Mouse (Mus musculus) forebrain, embryonic 10.5 days (tissue): ENCODE data around the gene Klhdc3. TPM values are rescaled to one million over a fixed set of nuclear protein-coding genes. Genes with fewer than 3 reads are reported as not detected.

Experiments
- DNase-seq: peaks from one replicate; pipeline ENCODE4 v3.0.0-alpha.2; 2017; ENCODE audit warnings: low spot score; ENCODE audit errors: extremely low spot score
- H3K27ac ChIP-seq: fragments of 300-500 bp; sonication (generic); 2 replicates; pipeline ENCODE4 v1.5.1; 2016; ENCODE audit warnings: mild to moderate bottlenecking
- H3K27me3 ChIP-seq: fragments of 300-500 bp; sonication (generic); 2 replicates; pipeline ENCODE4 v1.6.1; 2016; ENCODE audit warnings: mild to moderate bottlenecking; ENCODE audit not compliant: poor library complexity, severe bottlenecking
- H3K36me3 ChIP-seq: fragments of 300-500 bp; sonication (generic); replicated peaks from 2 replicates; pipeline ENCODE4 v1.6.1; 2016; ENCODE audit warnings: mild to moderate bottlenecking, moderate library complexity
- H3K4me1 ChIP-seq: fragments of 300-500 bp; sonication (generic); 2 replicates; pipeline ENCODE4 v1.6.1; 2016
- H3K4me3 ChIP-seq: fragments of 300-500 bp; sonication (generic); 2 replicates; pipeline ENCODE4 v1.5.1; 2016; ENCODE audit warnings: mild to moderate bottlenecking, moderate library complexity
- H3K9me3 ChIP-seq: fragments of 300-500 bp; sonication (generic); 2 replicates; pipeline ENCODE4 v1.6.1; 2016; ENCODE audit warnings: mild to moderate bottlenecking, moderate library complexity
- WGBS: fragments of 180-500 bp; shearing (Covaris S2); methylation state at CpG from one replicate; pipeline ENCODE4 v1.1.7; 2016; 5-methylcytosine and 5-hydroxymethylcytosine counted together
- polyA plus RNA-seq: library from polyadenylated mRNA; unstranded; fragments of >200 nt; fragmentation: Nextera tagmentation; extraction: Ambion mirVana; gene quantifications from 2 replicates; pipeline ENCODE4 v1.2.1, GENCODE M21; 2016

Gene Klhdc3
- polyA plus RNA-seq, 1 experiment from 2014 or later = 132 TPM

DNA sequence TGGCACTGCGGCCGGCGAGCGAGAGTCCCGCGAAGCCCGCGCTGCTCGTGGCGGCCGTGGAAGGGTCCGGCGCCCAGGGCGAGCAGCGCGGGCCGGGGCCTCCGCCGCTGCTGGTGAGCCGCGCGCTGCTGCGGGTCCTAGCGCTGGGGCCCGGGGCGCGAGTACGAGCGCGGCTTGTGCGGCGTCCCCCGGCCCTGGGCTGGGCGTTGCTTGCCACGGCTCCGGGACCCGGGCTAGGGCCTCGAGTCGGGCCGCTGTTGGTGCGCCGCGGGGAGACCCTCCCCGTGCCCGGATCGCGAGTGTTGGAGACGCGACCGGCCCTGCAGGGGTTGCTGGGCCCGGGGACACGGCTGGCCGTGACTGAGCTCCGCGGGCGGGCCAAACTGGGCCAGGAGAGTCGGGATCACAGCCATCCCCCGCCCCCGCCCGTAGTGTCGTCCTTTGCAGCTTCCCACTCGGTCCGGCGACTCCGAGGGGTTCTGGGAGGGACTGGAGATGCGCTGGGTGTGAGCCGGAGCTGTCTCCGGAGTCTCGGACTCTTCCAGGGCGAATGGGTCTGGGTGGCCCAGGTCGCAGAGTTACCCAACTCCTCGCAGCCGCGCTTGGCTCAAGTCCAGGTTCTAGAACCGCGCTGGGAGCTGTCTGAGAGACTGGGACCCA is 31.0 kb upstream of the Klhdc3 start:
- under 1% methylated on average over 76 of the region's 76 CpGs for WGBS
- no peak for DNase-seq
- Histone ChIP-seq H3K9me3 (no peaks in the 10 kb centered on the region), H3K27me3 (no peaks in the 10 kb centered on the region), H3K36me3 (peaks cover 38% of the 10 kb centered on the region), H3K27ac (peak overlapping the region; percentile 87), H3K4me3 (peak overlapping the region; percentile 97), H3K4me1 (peaks cover 30% of the 10 kb centered on the region)

DNA sequence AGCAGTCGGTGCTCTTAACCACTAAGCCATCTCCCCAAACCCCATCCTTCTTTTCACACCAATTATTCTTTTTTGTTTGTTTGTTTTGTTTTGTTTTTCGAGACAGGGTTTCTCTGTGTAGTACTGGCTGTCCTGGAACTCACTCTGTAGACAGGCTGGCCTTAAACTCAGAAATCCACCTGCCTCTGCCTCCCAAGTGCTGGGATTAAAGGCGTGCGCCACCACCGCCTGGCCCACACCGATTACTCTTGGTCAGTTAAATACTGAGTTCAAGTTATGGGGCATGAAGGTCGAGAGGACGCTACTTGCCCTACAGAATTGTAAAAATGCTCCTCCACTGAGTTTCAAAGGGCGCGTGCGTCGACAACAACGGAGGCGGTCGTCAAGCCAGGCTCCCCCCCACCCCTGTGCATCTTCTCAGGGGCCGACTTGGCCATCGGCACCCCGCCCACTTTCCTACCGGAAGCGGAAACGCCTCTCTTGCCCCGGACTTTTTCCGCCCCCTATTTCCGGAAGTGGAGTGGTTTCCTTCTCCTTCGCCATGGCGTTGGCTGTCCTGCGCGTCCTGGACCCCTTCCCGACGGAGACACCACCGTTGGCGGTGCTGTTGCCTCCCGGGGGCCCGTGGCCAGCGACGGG is 30.4 kb upstream of the Klhdc3 start, which contains the start of gene Pex6:
TSS of gene Pex6 (plus strand) at position 505 of the 639 bp plus-strand sequence.
- peaks cover 37% of the 10 kb centered on the region for H3K4me1 ChIP-seq
- peaks cover 32% of the 10 kb centered on the region for H3K36me3 ChIP-seq
- H3K27ac ChIP-seq = peak within 1 kb of the TSS; percentile 87

DNA sequence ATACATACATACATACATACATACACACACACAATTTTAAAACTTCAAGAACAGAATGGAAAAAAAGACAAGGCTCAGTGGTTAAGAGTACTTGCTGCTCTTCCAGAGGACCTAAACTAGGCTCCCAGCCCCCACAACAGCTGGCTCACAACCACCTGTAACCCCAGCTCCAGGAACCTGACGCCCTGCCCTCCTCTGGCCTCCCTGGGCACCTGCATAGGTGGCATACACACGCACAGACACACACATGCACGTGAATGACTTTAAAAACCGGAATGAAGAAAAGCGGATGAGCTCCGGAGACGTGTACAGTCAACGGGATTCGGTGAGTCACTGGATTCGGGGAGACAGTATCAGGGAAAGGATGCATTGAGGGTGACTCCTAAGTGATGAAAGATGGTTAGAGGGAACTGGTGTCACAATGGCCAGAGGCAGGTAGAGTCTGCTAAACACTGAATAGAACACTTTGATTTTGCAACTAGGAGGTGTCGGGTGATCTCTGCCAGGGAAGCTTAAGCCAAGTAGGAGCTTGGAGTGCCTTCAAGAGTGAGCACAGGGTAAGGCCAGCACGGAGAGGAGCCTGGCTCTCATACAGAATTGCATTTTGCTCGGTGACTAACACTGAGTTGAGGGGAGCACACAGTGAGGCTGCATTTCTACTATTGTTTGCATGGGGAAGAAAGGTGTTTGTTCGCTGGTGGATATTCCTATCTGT is 25.8 kb upstream of the Klhdc3 start:
- Histone ChIP-seq H3K36me3 (peaks cover 8% of the 10 kb centered on the region), H3K4me3 (peak overlapping the region; percentile 94; the same call in 1 of the 2 replicates), H3K4me1 (peaks cover 57% of the 10 kb centered on the region), H3K9me3 (no peaks in the 10 kb centered on the region), H3K27me3 (no peaks in the 10 kb centered on the region), H3K27ac (no peak overlapping the region)
- DNase-seq = no peak
- WGBS = 93% methylated on average over 14 of the region's 14 CpGs

More for the DNA sequence above, 30.4 kb upstream of the Klhdc3 start, which contains the start of gene Pex6:
- Histone ChIP-seq H3K4me3 (peak within 1 kb of the TSS; percentile 97), H3K27me3 (no peaks in the 10 kb centered on the region), H3K9me3 (no peaks in the 10 kb centered on the region)
- 7% methylated on average over 36 of the region's 36 CpGs for WGBS
- peak; percentile 94 for DNase-seq

DNA sequence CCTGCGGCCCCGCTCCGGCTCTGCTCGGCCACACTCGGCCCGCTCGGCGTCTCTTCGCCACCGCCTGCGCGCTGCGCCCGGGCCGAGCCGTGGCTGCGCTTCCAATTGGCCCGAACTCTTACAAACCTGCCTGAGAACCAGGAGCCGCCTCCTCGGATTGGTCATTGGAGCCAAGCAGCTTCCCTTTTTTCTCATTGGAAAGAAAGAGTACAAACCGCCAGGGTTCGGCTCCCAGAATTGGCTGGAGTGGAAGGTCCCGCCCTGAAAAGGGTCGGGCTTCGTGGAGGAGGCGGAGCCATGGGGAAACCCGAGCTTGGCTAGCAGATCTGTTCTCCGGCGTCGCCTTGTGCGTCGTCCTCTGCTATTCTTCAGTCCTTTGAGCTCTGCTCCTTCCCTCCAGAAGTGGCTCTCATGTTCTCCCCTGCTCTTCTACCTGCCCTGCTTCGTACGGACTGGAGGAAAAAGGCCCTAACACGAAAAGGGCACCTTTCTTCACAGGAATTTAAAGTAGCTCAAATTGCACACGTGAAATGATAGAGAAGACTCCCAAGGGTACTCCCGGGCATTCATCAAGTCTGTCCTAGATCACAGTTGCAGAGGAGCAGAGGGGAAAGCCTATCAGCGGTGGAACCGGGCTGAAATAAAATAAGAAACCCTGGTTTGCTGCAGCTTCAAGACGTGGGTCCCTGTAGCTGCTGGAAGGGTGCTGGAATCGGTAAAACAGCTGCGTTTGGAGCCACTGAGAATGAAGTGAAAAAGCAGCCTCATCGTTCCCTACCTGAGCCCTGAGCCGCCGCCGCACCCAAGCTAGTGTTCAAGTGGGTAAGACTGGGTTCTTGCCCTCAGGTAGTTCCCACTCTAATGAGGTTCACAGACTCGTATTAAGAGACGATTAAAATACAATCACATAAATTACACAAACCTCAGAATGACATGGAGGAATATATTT is 24.4 kb upstream of the Klhdc3 start, which contains the start of gene Ppp2r5d:
TSS of gene Ppp2r5d (minus strand) at position 225 of the 949 bp plus-strand sequence.
- WGBS = 1% methylated on average over 48 of the region's 48 CpGs
- peak; percentile 95 for DNase-seq
- H3K9me3 ChIP-seq = no peaks in the 10 kb centered on the region
- peak within 1 kb of the TSS; percentile 96 for H3K27ac ChIP-seq
- peaks cover 22% of the 10 kb centered on the region for H3K36me3 ChIP-seq
- no peaks in the 10 kb centered on the region for H3K27me3 ChIP-seq
- peaks cover 55% of the 10 kb centered on the region for H3K4me1 ChIP-seq
- peak within 1 kb of the TSS; percentile 94 for H3K4me3 ChIP-seq

DNA sequence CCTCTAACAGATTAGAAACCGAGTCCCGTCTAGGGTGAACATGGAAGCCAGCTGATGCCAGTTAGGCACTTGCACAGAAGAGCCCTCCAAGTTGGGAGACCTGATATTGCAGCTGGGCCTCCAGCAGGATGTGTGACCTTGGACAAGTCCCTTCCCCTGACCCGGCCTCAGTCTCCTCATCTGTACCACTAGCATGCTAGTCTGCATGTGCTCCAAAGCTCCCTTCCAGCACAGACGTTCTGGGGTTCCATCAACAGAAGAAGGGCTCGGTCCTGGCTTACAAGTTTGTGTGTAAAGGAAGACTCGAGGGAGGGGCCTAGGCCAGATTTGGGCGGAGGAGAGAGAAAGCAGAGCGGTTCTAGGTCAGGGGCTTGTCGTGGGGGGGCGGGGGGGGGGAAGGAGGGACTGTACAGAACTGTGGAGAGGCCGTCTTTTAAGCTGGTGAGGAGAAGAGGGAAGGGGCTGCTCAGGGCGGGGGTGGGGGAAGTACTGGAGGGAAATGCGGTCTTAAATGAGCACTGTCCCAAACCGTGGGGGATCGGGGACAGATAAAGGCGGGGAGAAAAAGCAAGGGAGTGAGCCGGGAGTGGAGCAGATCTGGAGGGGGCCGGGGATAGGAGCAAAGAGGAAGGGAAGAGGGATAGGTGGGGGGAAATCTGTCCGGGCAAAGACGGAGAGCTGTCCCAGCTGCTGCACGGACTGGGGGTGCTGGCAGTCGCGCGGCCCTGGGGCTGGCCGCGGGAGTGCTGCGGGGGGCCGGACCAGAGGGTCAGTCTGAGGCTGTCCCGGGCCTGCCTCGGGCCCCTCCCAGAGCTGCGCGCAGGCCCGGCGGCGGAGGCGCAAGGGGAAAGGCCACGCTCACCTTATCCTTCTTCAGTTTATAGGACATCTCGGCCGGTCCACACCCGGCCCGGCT is 23.5 kb upstream of the Klhdc3 start:
- no peak for DNase-seq
- no peaks in the 10 kb centered on the region for H3K27me3 ChIP-seq
- peaks cover 55% of the 10 kb centered on the region for H3K4me1 ChIP-seq
- WGBS = 5% methylated on average over 40 of the region's 41 CpGs
- H3K27ac ChIP-seq = peak overlapping the region; percentile 96
- no peaks in the 10 kb centered on the region for H3K9me3 ChIP-seq
- peaks cover 31% of the 10 kb centered on the region for H3K36me3 ChIP-seq
- peak overlapping the region; percentile 94 for H3K4me3 ChIP-seq

DNA sequence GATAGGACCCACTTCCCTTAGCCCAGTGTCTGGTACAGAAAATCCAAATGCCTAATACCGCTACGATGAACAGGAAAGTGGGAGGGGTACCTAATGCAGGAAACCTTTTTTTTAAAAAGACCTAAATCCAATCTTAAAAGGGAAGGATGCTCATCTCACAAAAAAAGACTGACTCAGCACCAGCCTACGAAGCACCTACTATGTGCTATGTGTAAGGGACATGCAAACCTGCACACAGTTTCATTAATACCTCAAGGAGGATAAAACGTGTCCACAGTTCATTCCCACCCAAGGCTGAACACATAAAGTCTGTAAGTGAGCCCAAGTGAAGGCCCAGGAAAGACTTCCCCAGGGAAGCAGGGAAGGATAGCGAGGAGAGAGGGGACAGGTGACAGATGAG is 21.8 kb upstream of the Klhdc3 start:
- H3K4me3 ChIP-seq = peak overlapping the region; percentile 94
- H3K27ac ChIP-seq = 0 out of 2 replicates have a peak overlapping the region, but pooled peaks have one; percentile 66
- 85% methylated on average over 5 of the region's 5 CpGs for WGBS
- DNase-seq = no peak
- H3K4me1 ChIP-seq = peaks cover 55% of the 10 kb centered on the region
- H3K27me3 ChIP-seq = no peaks in the 10 kb centered on the region
- H3K9me3 ChIP-seq = no peaks in the 10 kb centered on the region
- H3K36me3 ChIP-seq = peaks cover 48% of the 10 kb centered on the region

DNA sequence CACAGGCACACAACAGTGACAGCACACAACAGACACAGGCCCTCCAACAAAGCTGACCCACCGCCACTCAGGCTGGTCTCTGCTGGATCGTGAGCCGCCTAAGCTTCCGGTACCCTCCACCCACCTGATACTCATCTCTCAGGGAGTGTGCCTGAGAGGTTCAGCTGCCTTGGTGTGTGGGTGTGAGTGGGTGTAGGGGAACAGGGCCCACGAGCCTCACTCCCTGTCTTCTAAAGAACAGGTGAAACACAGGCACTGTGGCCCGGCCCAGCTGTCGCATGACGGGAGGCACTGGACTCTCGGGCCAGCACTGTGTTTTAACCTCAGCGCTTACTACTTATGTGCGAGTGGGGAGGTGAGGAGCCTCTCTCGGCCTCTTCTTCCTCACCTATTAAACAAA is 21.4 kb upstream of the Klhdc3 start:
- no peak for DNase-seq
- Histone ChIP-seq H3K36me3 (peaks cover 52% of the 10 kb centered on the region), H3K9me3 (no peaks in the 10 kb centered on the region), H3K4me1 (peaks cover 55% of the 10 kb centered on the region), H3K27me3 (no peaks in the 10 kb centered on the region), H3K4me3 (peak overlapping the region; percentile 16; the same call in 1 of the 2 replicates), H3K27ac (no peak overlapping the region)
- 90% methylated on average over 12 of the region's 12 CpGs for WGBS

DNA sequence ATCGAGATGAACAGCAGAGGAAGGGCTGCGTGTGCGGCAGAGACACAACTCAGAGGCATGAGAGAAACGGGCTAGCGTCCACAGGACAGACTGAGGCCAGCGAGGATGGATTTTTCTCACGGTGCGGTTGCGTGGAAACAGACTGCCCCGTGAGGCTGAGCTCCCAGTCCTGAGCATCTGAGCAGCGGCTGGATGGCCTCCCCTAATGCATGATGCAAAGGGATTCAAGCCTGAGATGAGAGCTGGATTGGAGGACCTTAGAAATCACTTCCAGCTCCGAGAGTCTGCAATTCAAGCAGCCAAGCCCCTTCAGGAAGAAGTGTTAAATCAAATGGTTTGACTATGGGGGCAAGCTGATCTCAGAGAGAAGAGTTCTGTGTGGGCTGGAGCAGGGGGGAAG is 20.8 kb upstream of the Klhdc3 start:
- no peak for DNase-seq
- peaks cover 58% of the 10 kb centered on the region for H3K36me3 ChIP-seq
- WGBS = 87% methylated on average over 12 of the region's 12 CpGs

DNA sequence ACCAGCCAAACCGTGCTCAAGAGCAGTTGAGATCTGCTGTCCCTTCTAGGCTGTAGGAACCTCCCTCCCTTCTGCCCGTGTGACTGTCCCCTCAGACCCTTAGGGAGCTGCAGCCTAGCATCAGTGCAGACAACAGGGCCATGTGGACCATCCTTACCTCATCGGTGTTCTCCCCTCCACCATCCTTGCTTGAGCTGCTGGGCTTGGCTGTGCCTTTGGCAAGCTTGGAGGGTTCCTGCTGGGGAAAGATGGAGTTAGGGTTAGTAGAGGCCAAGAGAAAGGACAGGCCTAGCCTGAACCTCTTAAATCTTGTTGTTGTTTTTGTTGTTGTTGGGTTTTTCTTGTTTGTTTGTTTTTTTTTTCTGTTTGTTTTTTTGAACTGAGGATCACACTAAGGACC is 19.2 kb upstream of the Klhdc3 start:
- Histone ChIP-seq H3K4me3 (no peak overlapping the region), H3K36me3 (peaks cover 72% of the 10 kb centered on the region), H3K4me1 (peaks cover 36% of the 10 kb centered on the region), H3K27ac (no peak overlapping the region), H3K27me3 (no peaks in the 10 kb centered on the region), H3K9me3 (no peaks in the 10 kb centered on the region)
- WGBS = 91% methylated on average over 3 of the region's 3 CpGs
- DNase-seq = no peak

More for the DNA sequence above, 20.8 kb upstream of the Klhdc3 start:
- no peak overlapping the region for H3K4me3 ChIP-seq
- peaks cover 49% of the 10 kb centered on the region for H3K4me1 ChIP-seq
- no peaks in the 10 kb centered on the region for H3K27me3 ChIP-seq
- no peak overlapping the region for H3K27ac ChIP-seq
- no peaks in the 10 kb centered on the region for H3K9me3 ChIP-seq

DNA sequence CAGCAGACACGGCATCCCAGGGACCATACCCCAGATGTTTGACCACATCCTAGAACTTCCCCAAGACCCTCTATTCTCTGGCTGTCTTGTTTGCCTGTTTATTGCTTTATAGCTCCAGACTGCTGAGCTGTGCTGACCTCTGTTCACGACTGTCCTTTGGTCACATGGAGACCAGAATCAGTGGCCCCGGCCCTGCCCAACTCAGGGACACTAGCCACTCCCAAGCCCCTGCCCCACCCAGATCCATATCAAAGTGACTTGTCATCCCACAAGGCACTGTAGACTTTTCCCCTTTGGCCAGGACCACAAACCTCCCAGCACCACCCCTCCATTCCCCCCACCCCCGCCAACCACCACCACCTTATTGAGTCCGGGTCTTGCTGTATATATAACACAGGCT is 18.5 kb upstream of the Klhdc3 start:
- Histone ChIP-seq H3K27ac (no peak overlapping the region), H3K4me3 (no peak overlapping the region), H3K27me3 (no peaks in the 10 kb centered on the region), H3K9me3 (no peaks in the 10 kb centered on the region), H3K36me3 (peaks cover 76% of the 10 kb centered on the region), H3K4me1 (peaks cover 40% of the 10 kb centered on the region)
- DNase-seq = no peak
- WGBS = 92% methylated on average over 5 of the region's 5 CpGs

DNA sequence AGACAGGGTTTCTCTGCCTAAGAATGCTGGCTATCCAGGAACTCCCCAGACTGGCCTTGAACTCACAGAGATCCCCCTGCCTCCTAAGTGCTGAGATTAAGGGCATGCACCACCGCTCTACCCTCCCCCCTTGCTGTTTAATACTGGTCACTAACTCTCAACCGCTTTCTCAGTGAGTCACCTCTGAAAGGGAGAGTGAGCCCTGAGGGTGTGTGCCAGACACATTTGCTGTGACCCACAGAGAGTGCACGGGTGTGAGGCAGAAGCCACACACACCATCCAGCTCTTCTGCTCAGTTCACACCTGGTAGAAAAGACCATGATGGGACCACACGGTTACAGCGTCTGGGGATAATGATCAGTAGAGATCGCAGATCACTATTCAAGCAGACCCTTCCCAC is 17.8 kb upstream of the Klhdc3 start:
- Histone ChIP-seq H3K9me3 (no peaks in the 10 kb centered on the region), H3K27me3 (no peaks in the 10 kb centered on the region), H3K4me3 (no peak overlapping the region), H3K36me3 (peaks cover 83% of the 10 kb centered on the region), H3K4me1 (peaks cover 32% of the 10 kb centered on the region), H3K27ac (no peak overlapping the region)
- WGBS = 92% methylated on average over 6 of the region's 6 CpGs
- no peak for DNase-seq
